Comparison of ENCODE assay signal across 15 mouse cellular contexts in genomic region chr4:137510021-137510696, GRCm38 (mm10). TPM values are rescaled to one million over a fixed set of nuclear protein-coding genes. Genes with fewer than 3 reads are reported as not detected.
DNase-seq lines count a peak whose midpoint lies in the region; ATAC-seq and TF ChIP-seq lines count a peak whose summit lies in the region.
"Had no signal": no experiment of that assay in that cellular context is flagged by ENCODE, and none has a peak within 500 bp of the region (broad histone marks: within the 10 kb centered on the region; RNA-seq: fewer than 3 reads in every experiment).

No protein-coding gene starts in this region.

- no peak overlapping the region for H3K4me2 ChIP-seq in neural tube, embryonic 13.5 days
- H3K4me2 ChIP-seq in forebrain, postnatal 0 days (ENCODE audit: low read depth), result no peak overlapping the region

- no peak for TF ChIP-seq CTCF in forebrain, postnatal 0 days (IDR thresholded peaks at IDR 0.05; ENCODE audit: low read depth)
- no peak for TF ChIP-seq CTCF in cerebellum, adult 2 months (IDR thresholded peaks at IDR 0.05; ENCODE audit: borderline replicate concordance, insufficient read depth, low read depth, low read length)

- H3K9me3 ChIP-seq in neural tube, embryonic 13.5 days, result no peaks in the 10 kb centered on the region
- H3K9me3 ChIP-seq in forebrain, postnatal 0 days (ENCODE audit: low read length), result no peaks in the 10 kb centered on the region

- H3K36me3 ChIP-seq in neural tube, embryonic 13.5 days, result no peaks in the 10 kb centered on the region
- H3K36me3 ChIP-seq in forebrain, postnatal 0 days (ENCODE audit: insufficient read depth), result no peaks in the 10 kb centered on the region

- H3K4me1 ChIP-seq in neural tube, embryonic 13.5 days (replicated peaks), result peaks cover 11% of the 10 kb centered on the region
- no peaks in the 10 kb centered on the region for H3K4me1 ChIP-seq in forebrain, postnatal 0 days (ENCODE audit: insufficient read depth)
- no peaks in the 10 kb centered on the region; the same call in 1 of the 2 replicates for H3K4me1 ChIP-seq in cerebellum, adult 2 months (ENCODE audit: control insufficient read depth, insufficient read depth, low read length)

- TF ChIP-seq POLR2A in cerebellum, adult 2 months (IDR thresholded peaks at IDR 0.05; ENCODE audit: borderline replicate concordance, insufficient read depth, low read length), result no peak

- WGBS in neural tube, embryonic 13.5 days, result 59% methylated on average over 15 of the region's 15 CpGs
- WGBS in forebrain, postnatal 0 days, result 58% methylated on average over 15 of the region's 15 CpGs
- WGBS in cerebellum, adult 2 months, result 43% methylated on average over 15 of the region's 15 CpGs

- H3K27ac ChIP-seq in neural tube, embryonic 13.5 days (replicated peaks), result no peak overlapping the region
- H3K27ac ChIP-seq in forebrain, postnatal 0 days (ENCODE audit: low read depth, low read length), result no peak overlapping the region
- H3K27ac ChIP-seq in cerebellum, adult 2 months (ENCODE audit: insufficient read depth, low read length), result no peak overlapping the region

- no peak overlapping the region for H3K4me3 ChIP-seq in neural tube, embryonic 13.5 days
- no peak overlapping the region for H3K4me3 ChIP-seq in forebrain, postnatal 0 days (ENCODE audit: low read depth, low read length)
- no peak overlapping the region for H3K4me3 ChIP-seq in cerebellum, adult 2 months (replicated peaks; ENCODE audit: insufficient read depth, low read depth, low read length)

- H3K9ac ChIP-seq in neural tube, embryonic 13.5 days, result no peak overlapping the region
- H3K9ac ChIP-seq in forebrain, postnatal 0 days, result no peak overlapping the region

- no peak for DNase-seq in frontal cortex, postnatal 10 days (ENCODE audit: low spot score in 2 of 2)
- no peak for DNase-seq in neural tube, embryonic 10.5 days (ENCODE audit: extremely low spot score, low spot score)
- peak; percentile 49 for DNase-seq in forebrain, postnatal 0 days
- DNase-seq in retina, embryonic 14.5 days (ENCODE audit: low spot score), result peak; percentile 70
- DNase-seq in cerebellum, adult 2 months, result no peak
- DNase-seq: B cell, adult 2 months had no signal

- ATAC-seq in frontal cortex, adult (ENCODE audit: low TSS enrichment), result peak; percentile 64; the same call in 1 of the 2 replicates
- ATAC-seq in neural tube, embryonic 13.5 days (ENCODE audit: low read depth), result peak; percentile 62
- peak; percentile 83 for ATAC-seq in forebrain, postnatal 0 days
- no peak for ATAC-seq in activated CD4-positive, CD25-positive, alpha-beta regulatory T cell, adult 4 months
- ATAC-seq: inflammation-experienced regulatory T-cells, adult 6 months; Patski had no signal

- H3K27me3 ChIP-seq in neural tube, embryonic 13.5 days, result no peaks in the 10 kb centered on the region
- no peaks in the 10 kb centered on the region for H3K27me3 ChIP-seq in forebrain, postnatal 0 days (ENCODE audit: insufficient read depth, low read length)
- no peaks in the 10 kb centered on the region for H3K27me3 ChIP-seq in cerebellum, adult 2 months (ENCODE audit: control insufficient read depth, insufficient read depth, low read length)
- H3K27me3 ChIP-seq: Patski had no signal

RNA-seq across cellular contexts. Expression of gene Hspg2, which starts 41.6 kb away (rescaled TPM):
- polyA plus RNA-seq in neural tube, embryonic 13.5 days (2015; fragmentation: Nextera tagmentation; extraction: Ambion mirVana), result 8.6 and 9.6 TPM in 2 replicates
- 13.8 and 22.6 TPM in 2 replicates for total RNA-seq in forebrain, postnatal 0 days (2014; rRNA removed)
- polyA plus RNA-seq in forebrain, postnatal 0 days (2015; fragmentation: Nextera tagmentation; extraction: Ambion mirVana), result 2.3 and 2.6 TPM in 2 replicates
- 2.8 and 3.1 TPM in 2 replicates for polyA plus RNA-seq in cerebellum, adult 2 months (2012; rRNA removed)
- not detected for polyA plus RNA-seq in activated CD4-positive, CD25-positive, alpha-beta regulatory T cell, adult 4 months (2017; shearing (Covaris generic))
- polyA plus RNA-seq: inflammation-experienced regulatory T-cells, adult 6 months had no signal

RNA-seq across cellular contexts. Expression of gene 1700013G24Rik, which starts 57.1 kb away (rescaled TPM):
- polyA plus RNA-seq in neural tube, embryonic 13.5 days (2015; fragmentation: Nextera tagmentation; extraction: Ambion mirVana), result not detected in 2 replicates
- not detected in 2 replicates for total RNA-seq in forebrain, postnatal 0 days (2014; rRNA removed)
- polyA plus RNA-seq in forebrain, postnatal 0 days (2015; fragmentation: Nextera tagmentation; extraction: Ambion mirVana), result not detected in 2 replicates
- polyA plus RNA-seq in cerebellum, adult 2 months (2012; rRNA removed), result not detected in 2 replicates
- polyA plus RNA-seq in activated CD4-positive, CD25-positive, alpha-beta regulatory T cell, adult 4 months (2017; shearing (Covaris generic)), result not detected
- total RNA-seq: left cerebral cortex, postnatal 25 days had no signal
- polyA plus RNA-seq: embryonic facial prominence, embryonic 11.5 days; inflammation-experienced regulatory T-cells, adult 6 months; lung, postnatal 0 days; neural tube, embryonic 11.5 days; Patski had no signal

Comparison
In these comparisons a context has a peak if more than half of its experiments do, and no peak if none do; other contexts are left out.
1. DNase-seq: peak in forebrain, postnatal 0 days (single experiment) and retina, embryonic 14.5 days (single experiment); none in frontal cortex, postnatal 10 days (0 of 2), neural tube, embryonic 10.5 days (single experiment) and cerebellum, adult 2 months (0 of 2).